Mouse (Mus musculus): ENCODE measurements around the gene Poldip2. TPM values are rescaled to one million over a fixed set of nuclear protein-coding genes. Genes with fewer than 3 reads are reported as not detected.
A peak's percentile ranks its signal among the peaks of the same experiment; 100 is the strongest.

The Poldip2 gene
- polyA plus RNA-seq, 1 experiment from 2014 or later: 96.6 TPM

DNA sequence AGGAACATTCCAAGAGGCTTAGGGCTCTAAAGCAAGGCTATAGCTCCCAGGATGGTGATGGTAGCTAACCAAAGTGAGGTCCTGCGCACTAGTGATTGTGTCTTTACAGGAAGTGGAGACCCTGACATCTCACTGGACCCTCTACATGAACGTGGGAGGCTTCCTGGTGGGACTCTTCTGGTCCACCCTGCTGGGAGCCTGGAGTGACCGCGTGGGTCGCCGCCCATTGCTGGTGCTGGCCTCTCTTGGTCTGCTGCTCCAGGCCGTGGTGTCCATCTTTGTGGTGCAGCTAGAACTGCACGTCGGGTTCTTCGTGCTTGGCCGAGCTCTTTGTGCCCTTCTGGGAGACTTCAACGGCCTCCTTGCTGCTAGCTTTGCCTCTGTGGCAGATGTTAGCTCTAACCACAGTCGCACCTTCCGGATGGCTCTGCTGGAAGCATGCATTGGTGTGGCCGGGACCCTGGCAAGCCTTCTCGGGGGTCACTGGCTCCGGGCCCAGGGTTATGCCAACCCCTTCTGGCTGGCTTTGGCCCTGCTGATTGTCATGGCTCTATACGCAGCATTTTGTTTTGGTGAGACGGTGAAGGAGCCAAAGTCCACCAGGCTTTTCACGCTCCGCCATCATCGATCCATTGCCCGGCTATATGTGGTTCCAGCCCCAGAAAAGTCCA is 45.6 kb upstream of the Poldip2 start:
- ATAC-seq (0 out of 2 replicates have a peak, but pooled peaks have one; percentile 16), DNase-seq (peak; percentile 18)
- H3K36me3 ChIP-seq (replicated peaks; ENCODE audit: insufficient read depth, low read length): no peaks in the 10 kb centered on the region
- peak overlapping the region; percentile 81 for H3K4me2 ChIP-seq (ENCODE audit: low read depth, low read length)
- peaks cover 25% of the 10 kb centered on the region for H3K4me1 ChIP-seq (ENCODE audit: insufficient read depth)
- peak overlapping the region; percentile 82; the same call in 1 of the 2 replicates for H3K27ac ChIP-seq (ENCODE audit: low read depth)
- peak overlapping the region; percentile 63 for H3K4me3 ChIP-seq (ENCODE audit: low read depth, low read length)
- no peaks in the 10 kb centered on the region for H3K9me3 ChIP-seq (ENCODE audit: low read length)
- 67% methylated on average over 23 of the region's 23 CpGs for WGBS (ENCODE audit: insufficient replicate concordance)
- H3K27me3 ChIP-seq (ENCODE audit: insufficient read depth, low read length): no peaks in the 10 kb centered on the region
- TF ChIP-seq CTCF (IDR thresholded peaks at IDR 0.05; ENCODE audit: low read depth) (no peak), EP300 (IDR thresholded peaks at IDR 0.05; ENCODE audit: low read depth) (no peak)
- H3K9ac ChIP-seq (replicated peaks): peak overlapping the region; percentile 65

DNA sequence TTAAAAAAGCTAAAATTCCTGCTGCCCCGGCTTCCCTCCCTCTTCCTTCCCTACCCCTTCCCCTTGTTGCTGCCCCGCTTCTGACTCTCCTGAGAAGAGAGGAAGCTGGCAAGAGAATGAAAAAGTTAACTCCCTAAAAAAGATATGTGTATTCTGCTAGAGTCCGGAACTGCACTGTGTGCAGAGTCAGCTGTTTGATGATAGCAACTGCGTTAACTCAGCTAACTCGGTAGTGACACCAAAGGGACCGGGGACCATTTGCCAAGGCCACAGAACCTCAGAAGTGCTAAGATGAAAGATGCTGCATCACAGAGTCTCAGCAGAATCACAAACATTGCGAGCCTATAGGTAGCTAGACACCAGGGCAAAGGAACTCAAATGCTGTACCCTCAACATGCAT is 44.5 kb upstream of the Poldip2 start:
- Histone ChIP-seq H3K4me2 (ENCODE audit: low read depth, low read length) (no peak overlapping the region), H3K4me3 (ENCODE audit: low read depth, low read length) (no peak overlapping the region), H3K4me1 (ENCODE audit: insufficient read depth) (peaks cover 25% of the 10 kb centered on the region), H3K9ac (replicated peaks) (no peak overlapping the region), H3K9me3 (ENCODE audit: low read length) (no peaks in the 10 kb centered on the region), H3K27ac (ENCODE audit: low read depth) (no peak overlapping the region), H3K36me3 (replicated peaks; ENCODE audit: insufficient read depth, low read length) (no peaks in the 10 kb centered on the region), H3K27me3 (ENCODE audit: insufficient read depth, low read length) (no peaks in the 10 kb centered on the region)
- 61% methylated on average over 7 of the region's 7 CpGs for WGBS (ENCODE audit: insufficient replicate concordance)
- TF ChIP-seq EP300 (IDR thresholded peaks at IDR 0.05; ENCODE audit: low read depth): no peak
- no peak for TF ChIP-seq CTCF (IDR thresholded peaks at IDR 0.05; ENCODE audit: low read depth)
- ATAC-seq (no peak), DNase-seq (no peak)

DNA sequence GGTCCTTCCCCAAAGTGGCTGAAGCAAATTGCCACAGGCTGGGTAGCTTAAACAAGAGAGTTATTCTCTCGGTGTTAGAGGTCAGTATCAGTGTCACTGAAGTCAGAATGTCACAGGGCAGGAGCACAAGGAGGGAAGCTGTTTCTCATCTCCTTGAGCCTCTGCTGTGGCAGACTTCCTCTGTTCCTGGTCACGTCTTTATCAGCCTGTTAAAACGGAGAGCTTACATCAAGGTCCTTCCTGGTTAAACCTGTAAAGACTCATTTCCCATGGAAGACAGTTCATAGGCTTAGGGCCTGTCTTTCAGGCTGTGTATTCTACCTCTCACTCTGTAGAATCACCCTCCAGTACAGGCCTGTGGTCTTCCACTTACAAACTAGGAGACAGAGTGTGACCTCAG is 44.1 kb upstream of the Poldip2 start:
- Histone ChIP-seq H3K9ac (replicated peaks) (no peak overlapping the region), H3K36me3 (replicated peaks; ENCODE audit: insufficient read depth, low read length) (no peaks in the 10 kb centered on the region), H3K4me2 (ENCODE audit: low read depth, low read length) (no peak overlapping the region), H3K27me3 (ENCODE audit: insufficient read depth, low read length) (no peaks in the 10 kb centered on the region), H3K27ac (ENCODE audit: low read depth) (no peak overlapping the region), H3K9me3 (ENCODE audit: low read length) (no peaks in the 10 kb centered on the region), H3K4me1 (ENCODE audit: insufficient read depth) (peaks cover 25% of the 10 kb centered on the region), H3K4me3 (ENCODE audit: low read depth, low read length) (no peak overlapping the region)
- TF ChIP-seq EP300 (IDR thresholded peaks at IDR 0.05; ENCODE audit: low read depth) (no peak), CTCF (IDR thresholded peaks at IDR 0.05; ENCODE audit: low read depth) (no peak)
- 32% methylated on average over 3 of the region's 3 CpGs for WGBS (ENCODE audit: insufficient replicate concordance)
- DNase-seq (no peak), ATAC-seq (no peak)

DNA sequence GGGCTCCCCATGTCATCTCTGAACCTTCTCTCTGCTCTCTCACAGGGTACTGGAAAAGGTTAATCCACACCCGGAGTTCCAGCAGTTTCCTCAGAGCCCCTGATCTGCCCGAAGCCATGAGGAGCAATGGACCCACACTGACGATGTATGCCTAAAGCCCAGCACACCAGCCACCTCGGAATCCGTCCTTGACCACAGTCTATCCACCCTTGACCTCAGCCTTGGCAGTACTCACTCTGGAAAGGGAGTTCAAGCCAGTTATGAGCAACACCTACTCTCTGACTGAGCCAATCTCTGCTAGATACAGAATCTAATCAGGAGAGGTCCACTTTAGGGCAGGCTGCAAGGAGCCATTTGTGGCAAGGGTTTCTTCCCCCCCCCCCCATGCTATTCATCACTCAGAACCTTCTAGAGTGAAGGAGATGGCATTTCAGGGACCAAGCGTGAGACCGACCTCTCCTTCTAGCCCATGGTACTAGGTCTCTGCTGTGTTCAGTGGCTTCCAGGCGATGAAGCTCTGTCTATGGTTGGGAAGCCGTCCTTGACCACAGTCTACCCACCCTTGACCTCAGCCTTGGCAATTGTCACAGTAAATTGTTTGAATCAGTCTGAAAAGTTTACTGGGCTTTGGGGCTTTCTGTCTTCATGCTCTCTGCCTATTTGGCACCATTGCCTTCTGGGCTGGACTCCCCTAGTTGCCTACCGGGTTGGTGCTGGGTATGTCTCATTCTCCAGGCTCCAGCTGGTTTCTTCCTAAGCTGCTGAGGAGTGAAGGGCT is 40.5 kb upstream of the Poldip2 start:
- Histone ChIP-seq H3K4me3 (ENCODE audit: low read depth, low read length) (no peak overlapping the region), H3K27me3 (ENCODE audit: insufficient read depth, low read length) (no peaks in the 10 kb centered on the region), H3K9ac (replicated peaks) (no peak overlapping the region), H3K36me3 (replicated peaks; ENCODE audit: insufficient read depth, low read length) (no peaks in the 10 kb centered on the region), H3K27ac (ENCODE audit: low read depth) (no peak overlapping the region), H3K4me1 (ENCODE audit: insufficient read depth) (peaks cover 7% of the 10 kb centered on the region), H3K4me2 (ENCODE audit: low read depth, low read length) (no peak overlapping the region), H3K9me3 (ENCODE audit: low read length) (no peaks in the 10 kb centered on the region)
- ATAC-seq (no peak), DNase-seq (no peak)
- TF ChIP-seq EP300 (IDR thresholded peaks at IDR 0.05; ENCODE audit: low read depth): no peak
- TF ChIP-seq CTCF (IDR thresholded peaks at IDR 0.05; ENCODE audit: low read depth): no peak
- WGBS (ENCODE audit: insufficient replicate concordance): 78% methylated on average over 10 of the region's 10 CpGs

DNA sequence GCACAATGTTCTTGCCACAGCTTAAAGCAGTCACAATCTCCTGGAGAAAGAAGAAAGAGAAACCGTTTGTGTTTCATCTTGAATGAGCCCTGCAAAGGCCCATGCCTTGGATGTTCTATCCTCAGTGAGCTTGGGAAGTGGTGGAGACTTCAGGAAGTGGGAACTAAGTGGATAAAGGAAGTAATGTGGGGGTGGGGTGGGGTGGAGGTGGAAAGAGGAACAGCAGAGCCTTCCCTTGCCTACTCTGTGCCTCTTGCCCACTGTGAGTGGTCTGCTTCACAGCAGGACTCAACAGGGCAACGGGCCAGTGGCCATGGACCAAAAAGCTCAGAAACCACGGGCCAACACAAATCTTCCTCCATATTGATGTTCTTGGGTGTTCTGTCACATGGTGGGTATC is 36.7 kb upstream of the Poldip2 start:
- no peak overlapping the region for H3K9ac ChIP-seq (replicated peaks)
- TF ChIP-seq EP300 (IDR thresholded peaks at IDR 0.05; ENCODE audit: low read depth) (no peak), CTCF (IDR thresholded peaks at IDR 0.05; ENCODE audit: low read depth) (no peak)
- no peak for DNase-seq
- H3K4me1 ChIP-seq (ENCODE audit: insufficient read depth): no peaks in the 10 kb centered on the region
- no peaks in the 10 kb centered on the region for H3K36me3 ChIP-seq (replicated peaks; ENCODE audit: insufficient read depth, low read length)
- H3K9me3 ChIP-seq (ENCODE audit: low read length): no peaks in the 10 kb centered on the region
- H3K27ac ChIP-seq (ENCODE audit: low read depth): no peak overlapping the region
- no peaks in the 10 kb centered on the region for H3K27me3 ChIP-seq (ENCODE audit: insufficient read depth, low read length)
- ATAC-seq: no peak
- no peak overlapping the region for H3K4me3 ChIP-seq (ENCODE audit: low read depth, low read length)
- 37% methylated on average over 3 of the region's 3 CpGs for WGBS (ENCODE audit: insufficient replicate concordance)
- H3K4me2 ChIP-seq (ENCODE audit: low read depth, low read length): no peak overlapping the region

DNA sequence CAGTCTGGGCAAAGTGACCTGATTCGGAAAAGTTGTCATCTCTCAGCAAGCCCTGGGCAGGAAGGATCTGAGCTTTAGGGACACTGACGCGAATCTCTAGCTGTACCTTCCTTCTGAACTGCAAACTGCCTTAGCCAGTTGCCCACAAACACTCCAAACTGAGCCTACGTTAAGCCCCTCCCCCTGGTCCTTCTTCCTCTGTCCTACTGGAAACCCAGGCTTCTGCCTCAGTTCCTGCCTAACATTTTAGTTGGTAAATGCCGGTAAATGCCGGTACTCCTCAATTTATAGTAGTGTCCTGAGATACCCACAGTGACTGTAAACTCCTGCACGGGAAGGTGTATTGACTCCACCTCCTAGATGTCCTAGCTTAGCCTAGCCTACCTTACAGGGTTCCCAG is 28.4 kb upstream of the Poldip2 start:
- Histone ChIP-seq H3K4me2 (ENCODE audit: low read depth, low read length) (no peak overlapping the region), H3K27ac (ENCODE audit: low read depth) (no peak overlapping the region), H3K9me3 (ENCODE audit: low read length) (no peaks in the 10 kb centered on the region), H3K9ac (replicated peaks) (no peak overlapping the region), H3K27me3 (ENCODE audit: insufficient read depth, low read length) (peaks cover 20% of the 10 kb centered on the region), H3K36me3 (replicated peaks; ENCODE audit: insufficient read depth, low read length) (no peaks in the 10 kb centered on the region), H3K4me1 (ENCODE audit: insufficient read depth) (no peaks in the 10 kb centered on the region), H3K4me3 (ENCODE audit: low read depth, low read length) (no peak overlapping the region)
- no peak for DNase-seq
- 38% methylated on average over 7 of the region's 7 CpGs for WGBS (ENCODE audit: insufficient replicate concordance)
- no peak for ATAC-seq
- TF ChIP-seq EP300 (IDR thresholded peaks at IDR 0.05; ENCODE audit: low read depth) (no peak), CTCF (IDR thresholded peaks at IDR 0.05; ENCODE audit: low read depth) (no peak)

Measured in liver, postnatal 0 days (tissue).